Mouse (Mus musculus): ENCODE data around the gene Psen2. TPM values are rescaled to one million over a fixed set of nuclear protein-coding genes. Genes with fewer than 3 reads are reported as not detected.

Gene Psen2
- 28.4 TPM for polyA plus RNA-seq (2014; fragmentation: Illumina TruSeq; extraction: RNeasy Lipid Tissue Mini Kit (QIAGEN cat#74804); ENCODE audit: low read depth, low replicate concordance)

GRCm38 (mm10) chr1:180263364-180263997 lies at the start of gene Psen2:
Gene Psen2 (minus strand): TSS chr1:180263438.

GRCm38 (mm10) chr1:180198959-180199714 lies 64.1 kb downstream of the Psen2 start, which contains the start of gene Coq8a:
Gene Coq8a (minus strand): TSS chr1:180199602.

Other genes starting within 250 kb of the Psen2 start
- gene Coq8a, start 63.8 kb downstream of the Psen2 start, polyA plus RNA-seq (2014; fragmentation: Illumina TruSeq; extraction: RNeasy Lipid Tissue Mini Kit (QIAGEN cat#74804); ENCODE audit: low read depth, low replicate concordance) = 34.4 TPM
- gene Itpkb, start 67.0 kb upstream of the Psen2 start, polyA plus RNA-seq (2014; fragmentation: Illumina TruSeq; extraction: RNeasy Lipid Tissue Mini Kit (QIAGEN cat#74804); ENCODE audit: low read depth, low replicate concordance) = 33.4 TPM
- gene Stum, start 220.1 kb upstream of the Psen2 start, polyA plus RNA-seq (2014; fragmentation: Illumina TruSeq; extraction: RNeasy Lipid Tissue Mini Kit (QIAGEN cat#74804); ENCODE audit: low read depth, low replicate concordance) = 2.6 TPM

Measured in adipose tissue, adult 10 weeks (tissue).